Mouse (Mus musculus) kidney, adult 8-10 months (tissue): ENCODE data around the gene Riox2.
A peak's percentile ranks its signal among the peaks of the same experiment; 100 is the strongest.
"Not testable (repeated sequence)": the region's sequence is repeated elsewhere in the genome, so short reads cannot be mapped to it uniquely, and the experiment has no call there.

ENCODE experiments used
- DNase-seq, 2 experiments: peaks; one replicate each; pipeline ENCODE4 v3.0.0; 2022

Riox2 gene

GRCm38 (mm10) chr16:59471637-59472278, at the start of gene Riox2:
Gene Riox2, plus strand, starts transcription at chr16:59471775.
- DNase-seq, result peak; percentile 74 to 82

GRCm38 (mm10) chr16:59427960-59428359, 43.6 kb upstream of the Riox2 start:
- DNase-seq, result no peak

- no peak for DNase-seq
Measured at GRCm38 (mm10) chr16:59433181-59433580, 38.4 kb upstream of the Riox2 start.

- peak; percentile 19 to 21 for DNase-seq
Measured at GRCm38 (mm10) chr16:59444880-59445559, 26.6 kb upstream of the Riox2 start.

GRCm38 (mm10) chr16:59448181-59448580, 23.4 kb upstream of the Riox2 start:
- DNase-seq, result no peak

- DNase-seq, result no peak
Measured at GRCm38 (mm10) chr16:59449092-59449491, 22.5 kb upstream of the Riox2 start.

GRCm38 (mm10) chr16:59451813-59452212, 19.8 kb upstream of the Riox2 start:
- DNase-seq, result no peak

- DNase-seq, result not testable (repeated sequence)
Measured at GRCm38 (mm10) chr16:59459259-59459861, 12.2 kb upstream of the Riox2 start.

- DNase-seq, result no peak
Measured at GRCm38 (mm10) chr16:59463567-59463966, 8.0 kb upstream of the Riox2 start.

GRCm38 (mm10) chr16:59463973-59464372, 7.6 kb upstream of the Riox2 start:
- no peak for DNase-seq

GRCm38 (mm10) chr16:59469846-59470245, 1.7 kb upstream of the Riox2 start:
- no peak for DNase-seq

GRCm38 (mm10) chr16:59472546-59472945, 971 bp downstream of the Riox2 start:
- DNase-seq, result no peak

GRCm38 (mm10) chr16:59474788-59475187, 3.2 kb downstream of the Riox2 start:
- DNase-seq, result peak; percentile 41 to 78

- DNase-seq, result no peak
Measured at GRCm38 (mm10) chr16:59477955-59478354, 6.4 kb downstream of the Riox2 start.

GRCm38 (mm10) chr16:59487239-59487638, 15.7 kb downstream of the Riox2 start:
- DNase-seq, result peak; percentile 15 to 41

GRCm38 (mm10) chr16:59487975-59488548, 16.5 kb downstream of the Riox2 start:
- no peak for DNase-seq

- peak; percentile 64 to 67 for DNase-seq
Measured at GRCm38 (mm10) chr16:59493199-59493598, 21.6 kb downstream of the Riox2 start.

- peak; percentile 52 to 79 for DNase-seq
Measured at GRCm38 (mm10) chr16:59497947-59498346, 26.4 kb downstream of the Riox2 start.

GRCm38 (mm10) chr16:59499180-59499579, 27.6 kb downstream of the Riox2 start:
- DNase-seq, result no peak

GRCm38 (mm10) chr16:59509830-59510229, 38.3 kb downstream of the Riox2 start:
- DNase-seq, result no peak

- no peak for DNase-seq
Measured at GRCm38 (mm10) chr16:59515169-59515568, 43.6 kb downstream of the Riox2 start.

GRCm38 (mm10) chr16:59516965-59517364, 45.4 kb downstream of the Riox2 start:
- no peak for DNase-seq

- no peak for DNase-seq
Measured at GRCm38 (mm10) chr16:59517447-59518219, 46.1 kb downstream of the Riox2 start.
